Mouse (Mus musculus) layer of hippocampus, adult 11-12 months (tissue): Measurements from ENCODE around the gene Arhgef12.
A peak's percentile ranks its signal among the peaks of the same experiment; 100 is the strongest.

Experiments
- DNase-seq: peaks from one replicate; pipeline ENCODE4 v3.0.0; 2022; ENCODE audit warnings: low spot score

Arhgef12 gene

GRCm38 (mm10) chr9:43108721-43109120 lies 1.7 kb upstream of the Arhgef12 start:
- DNase-seq: no peak

GRCm38 (mm10) chr9:43108081-43108480 lies 1.0 kb upstream of the Arhgef12 start:
- no peak for DNase-seq

GRCm38 (mm10) chr9:43107555-43107954 lies 516 bp upstream of the Arhgef12 start:
- DNase-seq: no peak

GRCm38 (mm10) chr9:43106426-43107186 lies 433 bp downstream of the Arhgef12 start:
- no peak for DNase-seq

GRCm38 (mm10) chr9:43105664-43106361 lies 1.2 kb downstream of the Arhgef12 start:
- DNase-seq: peak; percentile 92

GRCm38 (mm10) chr9:43104873-43105663 lies 2.0 kb downstream of the Arhgef12 start:
- DNase-seq: peak; percentile 37

- DNase-seq: no peak
Measured at GRCm38 (mm10) chr9:43104526-43104872, 2.5 kb downstream of the Arhgef12 start.

GRCm38 (mm10) chr9:43103675-43104299 lies 3.3 kb downstream of the Arhgef12 start:
- no peak for DNase-seq

- no peak for DNase-seq
Measured at GRCm38 (mm10) chr9:43102931-43103330, 4.1 kb downstream of the Arhgef12 start.

GRCm38 (mm10) chr9:43101936-43102595 lies 5.0 kb downstream of the Arhgef12 start:
- DNase-seq: no peak

GRCm38 (mm10) chr9:43098922-43099321 lies 8.1 kb downstream of the Arhgef12 start:
- DNase-seq: no peak

GRCm38 (mm10) chr9:43097801-43098557 lies 9.1 kb downstream of the Arhgef12 start:
- no peak for DNase-seq

- no peak for DNase-seq
Measured at GRCm38 (mm10) chr9:43096337-43096736, 10.7 kb downstream of the Arhgef12 start.

- no peak for DNase-seq
Measured at GRCm38 (mm10) chr9:43094828-43095227, 12.2 kb downstream of the Arhgef12 start.

- DNase-seq: peak; percentile 36
Measured at GRCm38 (mm10) chr9:43093803-43094202, 13.2 kb downstream of the Arhgef12 start.

GRCm38 (mm10) chr9:43085686-43086285 lies 21.3 kb downstream of the Arhgef12 start:
- no peak for DNase-seq

- DNase-seq: no peak
Measured at GRCm38 (mm10) chr9:43084496-43085362, 22.3 kb downstream of the Arhgef12 start.

GRCm38 (mm10) chr9:43083441-43084055 lies 23.5 kb downstream of the Arhgef12 start:
- DNase-seq: no peak

GRCm38 (mm10) chr9:43078711-43079110 lies 28.3 kb downstream of the Arhgef12 start:
- no peak for DNase-seq
